In genomic region chr12:119146031-119146430, GRCm38 (mm10) we compare ENCODE assay signal across 35 mouse cellular contexts.
"Had no signal": no experiment of that assay in that cellular context is flagged by ENCODE, and none has a peak within 500 bp of the region (broad histone marks: within the 10 kb centered on the region; RNA-seq: fewer than 3 reads in every experiment).

No protein-coding gene starts in this region.

- ATAC-seq: hindbrain, embryonic 16.5 days; hindbrain, postnatal 0 days; inflammation-experienced regulatory T-cells, adult 6 months; intestine, embryonic 15.5 days; intestine, embryonic 16.5 days; intestine, postnatal 0 days had no signal

- H3K27me3 ChIP-seq: heart, embryonic 12.5 days; heart, embryonic 13.5 days; heart, embryonic 15.5 days; hindbrain, embryonic 12.5 days; hindbrain, embryonic 13.5 days; hindbrain, embryonic 15.5 days; intestine, embryonic 15.5 days; kidney, embryonic 15.5 days had no signal

- H3K27ac ChIP-seq: heart, adult 2 months; heart, embryonic 10.5 days; heart, embryonic 13.5 days; heart, embryonic 15.5 days; hindbrain, embryonic 10.5 days; hindbrain, embryonic 12.5 days; hindbrain, embryonic 13.5 days; hindbrain, embryonic 14.5 days; hindbrain, embryonic 15.5 days; hindbrain, postnatal 0 days; intestine, embryonic 15.5 days; kidney, embryonic 15.5 days; kidney, postnatal 0 days; layer of hippocampus, adult 2 months had no signal

- H3K4me3 ChIP-seq: heart, adult 2 months; heart, embryonic 10.5 days; heart, embryonic 12.5 days; heart, embryonic 13.5 days; heart, embryonic 15.5 days; hindbrain, embryonic 10.5 days; hindbrain, embryonic 12.5 days; hindbrain, embryonic 13.5 days; hindbrain, embryonic 15.5 days; intestine, embryonic 15.5 days; kidney, embryonic 15.5 days; layer of hippocampus, adult 2 months had no signal

- H3K9me3 ChIP-seq: heart, embryonic 10.5 days; heart, embryonic 12.5 days; heart, embryonic 13.5 days; heart, embryonic 15.5 days; hindbrain, embryonic 10.5 days; hindbrain, embryonic 12.5 days; hindbrain, embryonic 13.5 days; hindbrain, embryonic 15.5 days; intestine, embryonic 15.5 days; kidney, embryonic 15.5 days had no signal

- H3K4me2 ChIP-seq: heart, embryonic 11.5 days; heart, embryonic 12.5 days; heart, embryonic 13.5 days; heart, embryonic 15.5 days; hindbrain, embryonic 12.5 days; hindbrain, embryonic 13.5 days; hindbrain, embryonic 14.5 days; hindbrain, embryonic 15.5 days; intestine, embryonic 15.5 days; kidney, embryonic 15.5 days had no signal

- H3K9ac ChIP-seq: heart, embryonic 12.5 days; heart, embryonic 13.5 days; heart, embryonic 15.5 days; hindbrain, embryonic 12.5 days; hindbrain, embryonic 13.5 days; hindbrain, embryonic 14.5 days; hindbrain, embryonic 15.5 days; intestine, embryonic 15.5 days; kidney, embryonic 15.5 days had no signal

- H3K4me1 ChIP-seq: heart, embryonic 10.5 days; heart, embryonic 12.5 days; heart, embryonic 13.5 days; heart, embryonic 15.5 days; hindbrain, embryonic 10.5 days; hindbrain, embryonic 12.5 days; hindbrain, embryonic 13.5 days; hindbrain, embryonic 15.5 days; intestine, embryonic 15.5 days; kidney, embryonic 15.5 days had no signal

- DNase-seq: heart, adult 2 months; heart, postnatal 10 days; heart, postnatal 14 days; heart, postnatal 36 days; heart, postnatal 4 days; kidney, adult 11 months; kidney, adult 18-20 months; kidney, adult 2 months; kidney, adult 8-10 months; kidney, adult 9 months; kidney, postnatal 10 days; kidney, postnatal 14 days; kidney, postnatal 25 days; kidney, postnatal 36 days; kidney, postnatal 4 days; layer of hippocampus, adult 9-11 months had no signal

- H3K36me3 ChIP-seq: heart, embryonic 10.5 days; heart, embryonic 12.5 days; heart, embryonic 13.5 days; heart, embryonic 15.5 days; hindbrain, embryonic 10.5 days; hindbrain, embryonic 12.5 days; hindbrain, embryonic 13.5 days; hindbrain, embryonic 15.5 days; intestine, embryonic 15.5 days; kidney, embryonic 15.5 days had no signal
